Mouse (Mus musculus): ENCODE measurements around the gene Mas1.

Mas1 gene

GRCm38 (mm10) chr17:12872275-12873028, 4.5 kb upstream of the Mas1 start:
- DNase-seq (ENCODE audit: low spot score in 2 of 2) = no peak

GRCm38 (mm10) chr17:12868640-12869039, 697 bp upstream of the Mas1 start:
- no peak for DNase-seq (ENCODE audit: low spot score in 2 of 2)

GRCm38 (mm10) chr17:12866853-12867252, 1.1 kb downstream of the Mas1 start:
- DNase-seq (ENCODE audit: low spot score in 2 of 2) = no peak

DNA sequence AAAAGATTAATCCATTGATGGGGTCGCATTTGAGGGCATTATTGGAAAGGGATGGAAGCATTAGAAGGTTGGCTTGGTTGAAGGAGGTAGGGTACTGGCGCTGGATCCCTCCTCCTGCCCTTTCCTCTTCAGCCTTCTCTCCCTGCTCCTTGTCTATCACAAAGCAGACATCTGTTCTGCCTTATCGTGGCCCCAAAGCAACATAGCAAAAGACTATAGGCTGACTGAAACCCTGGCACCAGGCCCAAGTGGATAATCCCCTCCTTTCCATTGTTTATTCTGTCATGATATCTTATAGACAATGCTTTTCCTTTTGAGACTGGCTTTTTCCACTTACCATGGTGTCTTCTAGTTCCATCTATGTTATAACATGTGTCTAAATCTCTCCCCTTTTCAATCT, 2.5 kb downstream of the Mas1 start:
- no peak for DNase-seq (ENCODE audit: low spot score in 2 of 2)

- DNase-seq (ENCODE audit: low spot score in 2 of 2) = no peak
These were observed 3.8 kb downstream of the Mas1 start for GRCm38 (mm10) chr17:12864111-12864510.

DNA sequence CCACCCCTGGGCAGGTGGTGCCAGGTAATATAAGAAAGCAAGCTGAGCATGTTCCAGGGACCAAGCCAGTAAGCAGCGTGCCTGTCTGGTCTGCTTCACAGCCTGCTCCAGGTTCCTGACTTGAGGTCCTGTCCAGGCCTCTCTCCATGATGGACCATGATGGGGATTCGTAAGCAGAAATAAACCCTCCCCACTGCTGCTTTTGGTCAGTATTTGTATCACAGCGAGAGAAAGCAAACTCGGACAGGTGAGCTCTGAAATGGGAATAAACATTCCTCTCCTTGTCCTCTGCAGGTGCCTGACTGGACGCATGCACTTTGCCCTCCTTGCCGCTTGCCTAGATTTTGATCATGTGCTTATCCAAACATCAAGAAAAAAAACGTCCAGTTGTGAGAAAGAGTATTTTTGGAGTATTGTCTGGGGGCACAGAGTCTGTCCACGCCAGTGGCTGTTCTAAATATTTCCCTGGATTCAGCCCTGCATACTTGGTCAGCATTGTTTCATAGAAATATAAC, 8.9 kb downstream of the Mas1 start:
- DNase-seq (ENCODE audit: low spot score in 2 of 2) = no peak

GRCm38 (mm10) chr17:12858072-12858471, 9.9 kb downstream of the Mas1 start:
- DNase-seq (ENCODE audit: low spot score in 2 of 2) = no peak

GRCm38 (mm10) chr17:12857395-12857794, 10.5 kb downstream of the Mas1 start:
- no peak for DNase-seq (ENCODE audit: low spot score in 2 of 2)

DNA sequence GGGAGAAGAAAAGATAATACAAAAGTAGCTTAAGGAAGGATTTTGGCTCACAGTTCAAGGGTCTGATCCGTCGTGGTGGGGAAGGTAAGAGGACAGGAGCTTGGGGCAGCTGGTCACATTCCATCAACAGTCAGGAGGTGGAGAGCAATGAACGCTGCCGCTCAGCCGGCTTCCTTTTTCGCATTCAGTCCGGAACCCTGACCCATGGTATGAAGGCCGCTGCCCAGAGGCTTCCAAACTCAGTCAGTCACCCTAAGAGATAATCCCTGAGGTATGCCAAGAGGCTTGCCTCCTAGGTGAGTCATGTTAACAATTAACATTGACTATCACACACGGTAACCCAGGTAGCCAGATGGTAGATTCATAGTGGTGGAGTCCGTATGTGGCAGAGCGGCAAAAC, 13.6 kb downstream of the Mas1 start:
- no peak for DNase-seq (ENCODE audit: low spot score in 2 of 2)

- DNase-seq (ENCODE audit: low spot score in 2 of 2) = no peak
These were observed 14.1 kb downstream of the Mas1 start for GRCm38 (mm10) chr17:12853821-12854220.

- DNase-seq (ENCODE audit: low spot score in 2 of 2) = peak in 1 of 2 experiments; percentile 31
These were observed 16.3 kb downstream of the Mas1 start for GRCm38 (mm10) chr17:12851689-12852088.

- DNase-seq (ENCODE audit: low spot score in 2 of 2) = no peak
These were observed 18.1 kb downstream of the Mas1 start for GRCm38 (mm10) chr17:12849778-12850382.

DNA sequence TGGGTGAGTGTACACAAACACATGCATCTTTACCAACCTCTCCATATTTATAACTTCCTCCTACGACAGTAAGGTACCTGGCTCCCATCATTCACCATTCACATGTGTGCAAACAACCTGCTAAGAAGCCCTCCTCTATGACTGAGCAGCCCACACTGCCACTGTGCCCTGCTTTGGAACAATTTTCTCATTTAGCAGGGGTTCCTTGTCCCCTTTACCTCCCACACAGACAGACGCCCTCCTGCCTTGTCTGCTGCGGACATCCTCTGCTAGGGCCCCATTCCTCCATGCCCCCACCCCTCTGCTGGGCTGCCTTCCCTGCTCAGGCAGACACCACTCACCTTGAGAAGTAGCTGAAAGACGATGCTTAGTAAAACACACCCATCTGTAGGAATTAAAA, 20.2 kb downstream of the Mas1 start:
- no peak for DNase-seq (ENCODE audit: low spot score in 2 of 2)

GRCm38 (mm10) chr17:12846474-12846873, 21.5 kb downstream of the Mas1 start:
- no peak for DNase-seq (ENCODE audit: low spot score in 2 of 2)

DNA sequence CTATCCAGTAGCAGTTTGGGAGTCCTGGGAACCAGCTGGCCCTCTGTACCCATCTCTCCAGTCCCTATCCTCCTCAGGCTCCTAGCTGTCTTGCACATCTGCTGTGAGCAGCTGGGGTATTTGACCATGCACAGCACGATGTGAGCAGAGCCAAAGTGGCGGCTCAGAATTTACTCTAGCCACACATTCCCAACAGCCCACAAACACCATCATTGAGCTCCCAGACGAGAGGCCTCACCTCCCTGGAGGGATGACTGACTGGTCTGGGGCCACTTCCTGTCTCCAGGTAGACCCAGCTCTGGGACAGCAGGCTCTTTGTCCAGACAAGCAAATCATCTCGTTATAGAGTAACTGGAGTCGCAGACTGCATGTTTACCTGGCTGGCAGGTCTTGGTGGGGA, 22.1 kb downstream of the Mas1 start:
- no peak for DNase-seq (ENCODE audit: low spot score in 2 of 2)

DNA sequence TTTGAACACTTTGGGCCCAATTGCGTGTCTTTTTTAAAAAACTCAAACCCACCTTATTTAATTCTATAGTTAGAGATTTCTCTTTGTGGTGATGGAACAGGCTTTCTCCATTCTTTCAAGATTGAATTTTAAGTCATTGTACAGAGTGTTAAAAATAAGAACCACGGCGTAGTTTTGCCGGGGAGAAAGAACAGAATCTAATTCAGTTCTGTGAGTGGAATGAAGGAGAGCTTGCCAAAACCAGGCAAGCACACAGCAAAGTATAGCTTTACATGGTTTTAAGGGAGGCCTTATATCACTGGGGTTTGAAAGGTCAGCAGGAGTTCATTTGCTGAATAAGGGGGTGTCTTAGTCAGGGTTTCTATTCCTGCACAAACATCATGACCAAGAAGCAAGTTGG, 23.4 kb downstream of the Mas1 start:
- DNase-seq (ENCODE audit: low spot score in 2 of 2) = no peak

GRCm38 (mm10) chr17:12843826-12844225, 24.1 kb downstream of the Mas1 start:
- no peak for DNase-seq (ENCODE audit: low spot score in 2 of 2)

- no peak for DNase-seq (ENCODE audit: low spot score in 2 of 2)
These were observed 28.3 kb downstream of the Mas1 start for GRCm38 (mm10) chr17:12839475-12840267.

GRCm38 (mm10) chr17:12835738-12836137, 32.2 kb downstream of the Mas1 start:
- DNase-seq (ENCODE audit: low spot score in 2 of 2) = no peak

- no peak for DNase-seq (ENCODE audit: low spot score in 2 of 2)
These were observed 33.1 kb downstream of the Mas1 start for GRCm38 (mm10) chr17:12834826-12835225.

DNA sequence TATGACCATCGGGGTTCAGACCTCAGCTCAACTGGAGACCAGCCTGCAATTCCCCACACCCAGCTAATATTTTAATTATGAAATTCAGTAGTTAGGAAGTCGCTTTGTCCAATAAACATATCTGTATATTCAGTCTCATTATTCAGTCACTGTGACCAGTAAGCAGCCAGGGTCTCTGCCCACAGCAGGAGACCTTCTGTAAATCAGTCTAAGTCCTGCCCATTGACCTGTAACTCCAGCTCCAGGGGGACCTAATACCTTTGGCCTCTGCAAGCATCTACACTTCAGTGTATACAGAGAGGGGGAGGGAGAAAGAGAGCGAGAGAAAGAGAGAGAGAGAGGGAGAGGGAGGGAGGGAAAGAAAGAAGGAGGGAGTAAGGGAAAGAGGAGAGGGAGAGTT, 33.6 kb downstream of the Mas1 start:
- no peak for DNase-seq (ENCODE audit: low spot score in 2 of 2)

- DNase-seq (ENCODE audit: low spot score in 2 of 2) = no peak
These were observed 35.3 kb downstream of the Mas1 start for GRCm38 (mm10) chr17:12832657-12833056.

GRCm38 (mm10) chr17:12832231-12832630, 35.7 kb downstream of the Mas1 start:
- DNase-seq (ENCODE audit: low spot score in 2 of 2) = no peak
